Mouse (Mus musculus): ENCODE results near the gene Twf2.

DNA sequence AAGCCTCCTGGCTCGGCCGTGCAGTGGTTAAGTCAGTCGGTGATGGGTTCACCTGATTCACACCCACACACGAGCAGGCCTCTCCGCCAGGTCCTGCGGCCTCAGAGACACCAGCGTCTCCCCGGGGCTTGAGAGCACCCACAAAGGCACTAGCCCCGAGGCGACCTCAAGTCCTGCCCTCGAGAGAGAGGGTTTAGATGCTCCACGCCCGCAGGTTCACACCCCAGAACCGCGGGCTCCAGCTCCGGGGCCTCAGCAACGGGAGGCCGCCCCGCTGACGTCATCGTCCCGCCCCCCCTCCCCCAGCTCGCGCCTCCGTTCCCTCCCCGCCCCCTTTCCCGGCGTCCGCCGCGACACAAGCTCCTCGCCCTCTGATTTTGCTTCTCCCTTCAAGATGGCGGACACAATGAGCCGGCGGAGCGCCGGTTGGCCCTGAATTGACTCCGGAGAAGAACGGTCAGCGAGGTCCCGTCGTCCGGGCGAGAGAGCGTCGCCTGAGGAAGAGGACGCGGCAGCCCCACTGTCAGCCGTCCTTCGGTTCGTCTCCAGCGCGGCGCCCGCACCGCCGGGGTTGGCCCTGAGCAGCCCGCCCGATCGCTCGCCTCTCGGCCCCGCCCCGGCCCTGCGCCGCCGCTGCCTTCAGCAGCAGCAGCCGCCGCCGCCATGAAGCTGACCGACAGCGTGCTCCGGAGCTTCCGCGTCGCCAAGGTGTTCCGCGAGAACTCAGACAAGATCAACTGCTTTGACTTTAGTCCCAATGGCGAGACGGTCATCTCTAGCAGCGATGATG is 32.2 kb upstream of the Twf2 start, which contains the start of gene Wdr82:
- TF ChIP-seq CTCF (IDR thresholded peaks at IDR 0.05; ENCODE audit: extremely low read depth, insufficient read length, insufficient replicate concordance, low read depth, low read length) (no peak), POLR2A (IDR thresholded peaks at IDR 0.05; ENCODE audit: low read depth, low read length) (peak; percentile 90)

Measured in small intestine, adult 2 months (tissue).